Mouse (Mus musculus) brain, embryonic 14.5 days (tissue): ENCODE data around the gene Wsb1.
"Not testable (repeated sequence)": the region's sequence is repeated elsewhere in the genome, so short reads cannot be mapped to it uniquely, and the experiment has no call there.

Experiments used
- CTCF ChIP-seq: fragments of 200-500 bp; IDR thresholded peaks from 2 replicates; pipeline ENCODE4 v1.5.1; 2012; ENCODE audit warnings: inconsistent platforms, mild to moderate bottlenecking, moderate library complexity, borderline replicate concordance; ENCODE audit not compliant: insufficient read depth, insufficient read length; ENCODE audit errors: extremely low read depth
- POLR2A ChIP-seq: fragments of 200-500 bp; IDR thresholded peaks from 2 replicates; pipeline ENCODE4 v1.6.1; 2012; ENCODE audit warnings: mild to moderate bottlenecking, inconsistent platforms, borderline replicate concordance; ENCODE audit not compliant: poor library complexity, insufficient read depth, insufficient read length, severe bottlenecking; ENCODE audit errors: extremely low read depth

- not testable (repeated sequence) for TF ChIP-seq CTCF, POLR2A
Observed at GRCm38 (mm10) chr11:79260126-79260525, 5.7 kb upstream of the Wsb1 start.
